Mouse (Mus musculus) testis, postnatal 10 days (tissue): ENCODE measurements around the gene Lrp6.

ENCODE experiments used
- DNase-seq: peaks from one replicate; pipeline ENCODE4 v3.0.0; 2021; ENCODE audit warnings: low spot score

Lrp6 gene

DNA sequence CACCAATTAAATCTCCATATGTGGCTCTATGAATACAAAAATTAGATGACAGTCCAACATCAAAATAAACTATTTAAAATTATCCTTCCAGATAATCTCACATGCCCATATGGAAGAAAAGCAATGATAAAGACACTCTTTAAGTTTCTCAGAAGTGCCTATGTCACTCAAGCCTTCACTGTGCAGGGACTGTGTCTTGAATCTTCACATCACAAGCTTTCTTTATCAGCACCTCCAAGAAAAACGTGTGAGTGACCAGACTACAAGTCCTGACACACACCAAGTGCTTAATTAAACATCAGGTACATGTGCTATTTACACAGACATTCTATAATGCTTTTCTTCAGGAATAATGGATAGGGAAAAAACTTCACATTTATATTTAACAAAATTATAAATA, 34.8 kb downstream of the Lrp6 start:
- no peak for DNase-seq

GRCm38 (mm10) chr6:134529340-134529739, 37.4 kb downstream of the Lrp6 start:
- no peak for DNase-seq

DNA sequence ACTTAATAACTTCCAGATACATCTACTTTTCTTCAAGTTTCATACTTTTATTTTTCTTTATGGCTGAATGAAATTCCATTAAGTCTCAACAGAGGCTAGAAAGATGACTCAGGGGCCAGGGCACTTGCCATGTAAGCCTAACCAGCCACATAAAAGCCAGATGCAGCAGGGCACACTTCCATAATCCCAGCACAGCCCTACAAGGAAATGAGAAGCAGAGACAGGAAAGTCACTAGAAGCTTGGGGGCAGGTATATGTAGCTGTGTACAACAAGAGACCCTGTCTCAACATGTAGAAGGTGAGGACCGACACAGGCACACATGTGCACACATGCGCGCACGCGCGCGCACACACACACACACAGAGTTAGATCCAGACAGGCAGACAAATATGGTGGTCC, 38.4 kb downstream of the Lrp6 start:
- no peak for DNase-seq

- DNase-seq, result no peak
Measured at GRCm38 (mm10) chr6:134527596-134528128, 39.1 kb downstream of the Lrp6 start.

DNA sequence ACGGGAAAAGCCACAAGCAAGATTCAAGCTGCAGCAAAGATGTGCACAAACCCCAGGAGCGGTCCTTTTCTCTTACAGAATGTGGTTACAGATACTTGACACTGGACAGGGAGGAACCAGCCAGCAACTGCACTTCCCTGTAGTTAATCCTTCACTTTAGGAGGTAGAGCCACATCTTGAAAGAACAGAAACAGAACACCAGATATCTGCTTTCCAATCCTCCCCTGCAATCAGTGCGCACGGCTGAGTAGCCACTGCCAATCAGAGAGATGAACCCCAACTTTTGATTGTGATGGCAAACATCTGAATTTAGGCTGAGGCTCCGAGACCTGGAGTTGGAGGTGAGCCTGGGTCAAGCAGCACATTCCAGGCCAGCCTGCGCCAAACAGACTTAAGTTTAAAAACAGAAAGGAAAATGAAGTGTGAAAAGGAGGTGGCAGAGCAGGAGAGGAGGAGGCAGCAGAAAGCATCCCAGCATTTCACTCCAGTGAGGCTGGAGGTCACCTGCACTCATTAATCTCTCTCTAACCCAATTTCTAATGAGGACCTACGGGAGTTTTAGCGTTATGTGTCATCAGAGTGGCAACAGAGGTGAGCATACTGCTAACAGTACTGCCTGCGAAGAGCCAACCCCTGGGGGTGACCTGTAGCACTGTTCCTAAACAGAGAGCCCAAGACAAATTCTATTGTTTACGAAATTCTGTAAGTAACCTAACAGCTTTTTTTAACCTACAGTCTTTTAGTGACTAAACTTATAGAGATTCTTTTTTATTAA, 39.8 kb downstream of the Lrp6 start:
- DNase-seq, result no peak

- no peak for DNase-seq
Measured at GRCm38 (mm10) chr6:134526275-134526674, 40.5 kb downstream of the Lrp6 start.

- DNase-seq, result no peak
Measured at GRCm38 (mm10) chr6:134521411-134521810, 45.4 kb downstream of the Lrp6 start.

GRCm38 (mm10) chr6:134520821-134521220, 45.9 kb downstream of the Lrp6 start:
- DNase-seq, result no peak

DNA sequence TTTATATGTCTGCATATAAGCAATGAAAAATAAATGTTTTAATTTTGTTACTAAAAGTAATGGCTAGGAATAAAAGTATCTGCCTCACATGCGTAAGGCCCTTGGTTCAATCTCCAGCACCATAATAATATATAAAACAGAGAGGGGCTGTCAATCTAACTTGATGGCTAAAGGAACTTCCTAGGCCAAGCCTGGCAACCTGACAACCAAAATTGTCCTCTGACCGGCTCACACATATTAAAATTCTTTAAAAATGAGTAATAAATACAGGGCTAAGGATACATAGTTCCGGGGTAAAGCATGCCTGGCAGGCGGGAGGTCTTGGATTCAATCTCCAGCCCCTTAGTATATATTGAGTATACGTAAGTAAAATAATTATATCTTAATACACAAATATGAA, 48.3 kb downstream of the Lrp6 start:
- DNase-seq, result no peak

DNA sequence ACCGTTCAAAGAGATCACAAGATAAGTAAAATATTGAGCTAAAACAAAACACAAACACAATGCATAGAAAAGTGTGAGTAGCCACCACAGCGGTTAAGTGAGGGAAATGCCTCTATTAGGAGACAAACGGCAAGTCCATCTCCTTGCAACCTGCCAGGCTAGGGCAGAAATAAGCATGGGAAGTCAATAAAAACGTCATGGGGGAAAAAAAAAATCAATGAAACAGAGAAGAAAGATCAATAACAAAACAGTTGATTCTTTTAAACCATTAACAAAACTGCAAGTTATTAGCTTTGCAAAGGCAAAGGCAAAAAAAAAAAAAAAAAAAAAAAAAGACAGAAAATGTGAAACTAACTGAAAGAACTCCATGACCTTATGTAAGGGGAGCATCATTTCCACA, 49.6 kb downstream of the Lrp6 start:
- no peak for DNase-seq

- DNase-seq, result no peak
Measured at GRCm38 (mm10) chr6:134515416-134515815, 51.3 kb downstream of the Lrp6 start.

GRCm38 (mm10) chr6:134513896-134514510, 52.8 kb downstream of the Lrp6 start:
- no peak for DNase-seq

GRCm38 (mm10) chr6:134513011-134513410, 53.8 kb downstream of the Lrp6 start:
- DNase-seq, result no peak

DNA sequence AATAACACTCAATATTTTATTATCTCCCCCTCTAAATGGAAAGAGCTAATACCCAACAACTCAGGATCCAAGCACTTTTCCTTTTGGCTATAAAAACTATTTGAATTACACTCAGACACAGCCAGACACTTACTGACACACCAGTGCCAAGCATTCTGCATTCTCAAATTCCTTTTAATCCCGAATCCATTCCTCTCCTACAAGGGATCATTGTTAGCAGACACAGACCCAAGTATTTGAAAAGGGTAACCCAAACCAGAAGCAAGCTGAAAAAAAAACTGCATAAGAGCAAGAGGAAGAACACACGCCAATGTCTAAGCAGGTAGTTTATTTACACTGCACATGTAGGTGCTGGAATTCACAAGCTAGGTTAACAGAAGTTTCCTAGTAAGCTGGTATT, 54.3 kb downstream of the Lrp6 start:
- DNase-seq, result no peak

DNA sequence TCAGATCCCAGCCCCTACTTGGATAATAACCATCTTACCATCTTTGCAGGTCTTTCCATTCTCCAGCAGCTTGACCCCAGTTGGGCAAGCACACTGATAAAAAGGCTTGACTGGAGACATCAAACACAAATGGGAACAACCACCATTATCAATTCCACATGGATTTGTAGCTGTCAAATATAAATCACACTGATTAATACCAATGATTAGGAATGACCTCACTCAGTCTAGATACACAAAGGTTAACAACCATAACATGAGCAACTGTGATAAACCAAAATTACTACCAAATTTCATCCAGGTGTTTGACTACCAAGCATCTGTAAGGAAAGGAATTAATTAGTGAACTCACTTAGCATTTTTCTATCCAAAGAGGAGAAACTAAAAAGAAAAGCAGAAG, 55.6 kb downstream of the Lrp6 start:
- DNase-seq, result no peak

DNA sequence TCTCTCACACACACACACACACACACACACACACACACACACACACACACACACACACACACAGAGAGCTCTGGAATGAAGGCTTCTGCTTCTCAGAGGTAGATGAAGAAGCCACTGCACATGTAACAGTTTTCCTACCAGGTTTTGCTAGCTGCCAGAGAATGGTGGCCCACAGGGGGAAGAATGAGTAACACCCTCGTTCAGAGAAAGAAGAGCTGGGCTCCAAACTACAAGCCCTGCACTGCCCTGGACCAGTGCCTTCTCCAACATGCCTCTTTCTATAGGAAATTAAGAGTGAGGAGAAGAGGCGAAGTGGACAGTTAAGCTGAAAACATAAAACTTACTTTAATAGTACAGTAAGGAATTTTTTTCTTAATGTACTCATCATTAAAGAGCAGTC, 56.5 kb downstream of the Lrp6 start:
- DNase-seq, result no peak

GRCm38 (mm10) chr6:134509731-134510226, 57.0 kb downstream of the Lrp6 start:
- no peak for DNase-seq

GRCm38 (mm10) chr6:134504866-134505265, 61.9 kb downstream of the Lrp6 start:
- DNase-seq, result no peak

DNA sequence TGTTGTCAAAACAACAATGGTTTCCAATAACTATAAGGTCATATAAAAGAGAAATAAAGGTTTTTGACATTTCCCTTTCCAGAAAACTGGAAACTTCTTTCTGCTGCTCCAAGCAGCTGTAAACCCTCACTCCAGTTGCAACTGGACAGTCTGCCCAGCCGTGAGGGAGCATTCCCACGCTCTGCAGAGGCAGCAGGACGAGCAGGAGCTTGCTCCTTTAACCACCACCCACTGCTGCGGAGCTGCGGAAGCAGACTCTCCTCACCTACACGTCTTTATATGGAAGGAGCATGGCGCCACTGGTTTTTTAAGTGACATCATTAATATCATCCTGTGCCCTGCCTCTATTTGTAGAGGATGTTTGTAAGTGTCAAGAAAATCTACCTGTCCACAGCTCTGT, 64.4 kb downstream of the Lrp6 start:
- DNase-seq, result no peak

- DNase-seq, result no peak
Measured at GRCm38 (mm10) chr6:134500381-134501162, 66.2 kb downstream of the Lrp6 start.

DNA sequence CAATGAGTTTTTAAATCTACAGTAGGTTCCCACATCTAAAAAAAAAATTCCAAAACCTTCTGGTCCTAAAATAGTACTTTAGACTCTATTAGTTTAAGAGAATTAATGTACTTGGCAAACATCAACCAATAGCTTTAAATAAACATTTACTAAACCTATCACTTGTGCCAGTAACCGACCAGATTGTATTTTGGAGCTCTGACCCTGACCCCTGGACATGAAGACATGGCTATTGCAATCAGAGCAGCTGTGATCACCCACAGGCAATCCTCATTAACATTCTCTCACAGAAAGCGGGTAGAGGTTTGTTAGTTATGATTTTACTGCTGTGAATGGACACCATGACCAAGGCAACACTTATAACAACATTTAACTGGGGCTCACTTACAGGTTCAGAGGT, 67.7 kb downstream of the Lrp6 start:
- DNase-seq, result no peak

- DNase-seq, result no peak
Measured at GRCm38 (mm10) chr6:134498518-134498917, 68.2 kb downstream of the Lrp6 start.
